Mouse (Mus musculus): ENCODE data around the gene Gm20388. TPM values are rescaled to one million over a fixed set of nuclear protein-coding genes. Genes with fewer than 3 reads are reported as not detected.
A peak's percentile ranks its signal among the peaks of the same experiment; 100 is the strongest.

Gene Gm20388
- polyA plus RNA-seq, 1 experiment from 2014 or later, result not detected

DNA sequence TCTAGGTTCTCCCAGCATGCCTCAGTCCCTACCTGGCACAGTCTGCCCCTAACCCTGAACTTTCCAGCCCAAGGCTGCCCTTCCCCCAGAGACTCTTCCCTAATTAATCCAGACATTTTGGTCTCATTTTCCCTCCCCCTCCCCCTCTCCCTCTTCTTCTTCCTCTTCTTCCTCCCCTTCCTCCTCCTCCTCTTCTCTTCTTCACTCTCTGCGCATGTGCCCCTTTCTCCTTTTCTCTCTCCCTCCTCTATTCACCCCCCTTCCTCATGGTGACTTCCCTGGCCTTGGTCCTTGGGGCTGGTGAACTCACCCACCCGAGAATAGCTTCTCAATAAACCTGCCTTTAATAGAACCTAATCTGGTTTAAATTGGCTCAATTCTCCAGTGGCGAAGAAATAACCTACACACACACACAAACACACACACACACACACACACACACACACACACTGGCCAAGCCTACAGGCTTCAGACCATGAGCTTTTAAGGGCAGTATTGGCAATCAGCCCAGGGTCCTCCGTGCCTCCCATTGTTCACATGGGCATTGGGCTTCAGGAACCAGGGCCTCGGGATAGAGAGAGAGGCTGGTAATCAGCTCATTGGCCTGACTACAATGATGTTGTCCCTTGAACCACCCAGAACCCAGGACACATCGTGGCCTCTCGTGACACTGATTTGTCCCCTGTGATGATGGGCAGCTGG lies 432.4 kb downstream of the Gm20388 start:
- H3K4me1 ChIP-seq (ENCODE audit: control insufficient read depth, insufficient read depth, low read length), result peaks cover 55% of the 10 kb centered on the region

DNA sequence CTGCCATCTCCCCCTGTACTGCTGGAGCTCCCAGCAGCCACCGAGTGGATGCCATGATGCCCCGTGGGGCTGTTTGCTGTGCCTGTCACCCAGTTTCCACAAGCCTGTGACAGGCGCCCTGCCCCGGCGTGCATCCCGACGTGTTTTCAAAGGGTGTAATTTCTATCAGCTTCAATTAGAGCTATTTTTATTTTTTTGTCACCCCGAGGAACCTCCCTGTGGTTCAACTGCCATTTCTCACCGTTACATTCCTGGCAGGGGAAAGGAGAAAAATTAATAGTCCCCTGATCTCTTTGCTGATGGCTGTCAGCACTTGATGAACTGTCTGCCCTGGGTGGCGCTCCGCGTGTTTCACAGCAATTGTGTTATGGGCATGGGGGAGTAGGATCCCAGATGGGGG lies 432.9 kb downstream of the Gm20388 start:
- Histone ChIP-seq H3K4me2 (replicated peaks; ENCODE audit: low read depth, low read length) (no peak overlapping the region), H3K9ac (ENCODE audit: low read depth, low read length) (no peak overlapping the region), H3K36me3 (ENCODE audit: control insufficient read depth, insufficient read depth, low read length) (no peaks in the 10 kb centered on the region), H3K27ac (ENCODE audit: low read depth, low read length) (no peak overlapping the region), H3K9me3 (ENCODE audit: control insufficient read depth, low read length) (no peaks in the 10 kb centered on the region), H3K4me3 (ENCODE audit: low read length) (no peak overlapping the region), H3K4me1 (ENCODE audit: control insufficient read depth, insufficient read depth, low read length) (peaks cover 61% of the 10 kb centered on the region), H3K27me3 (ENCODE audit: control insufficient read depth, insufficient read depth, low read length) (no peaks in the 10 kb centered on the region)
- no peak for ATAC-seq (ENCODE audit: low FRiP score, low TSS enrichment)
- WGBS, result 70% methylated on average over 12 of the region's 12 CpGs

More for the DNA sequence above, 432.4 kb downstream of the Gm20388 start:
- Histone ChIP-seq H3K9ac (ENCODE audit: low read depth, low read length) (no peak overlapping the region), H3K9me3 (ENCODE audit: control insufficient read depth, low read length) (no peaks in the 10 kb centered on the region), H3K36me3 (ENCODE audit: control insufficient read depth, insufficient read depth, low read length) (no peaks in the 10 kb centered on the region), H3K27ac (ENCODE audit: low read depth, low read length) (no peak overlapping the region), H3K4me2 (replicated peaks; ENCODE audit: low read depth, low read length) (no peak overlapping the region), H3K27me3 (ENCODE audit: control insufficient read depth, insufficient read depth, low read length) (no peaks in the 10 kb centered on the region), H3K4me3 (ENCODE audit: low read length) (no peak overlapping the region)
- no peak for ATAC-seq (ENCODE audit: low FRiP score, low TSS enrichment)
- 73% methylated on average over 7 of the region's 7 CpGs for WGBS

DNA sequence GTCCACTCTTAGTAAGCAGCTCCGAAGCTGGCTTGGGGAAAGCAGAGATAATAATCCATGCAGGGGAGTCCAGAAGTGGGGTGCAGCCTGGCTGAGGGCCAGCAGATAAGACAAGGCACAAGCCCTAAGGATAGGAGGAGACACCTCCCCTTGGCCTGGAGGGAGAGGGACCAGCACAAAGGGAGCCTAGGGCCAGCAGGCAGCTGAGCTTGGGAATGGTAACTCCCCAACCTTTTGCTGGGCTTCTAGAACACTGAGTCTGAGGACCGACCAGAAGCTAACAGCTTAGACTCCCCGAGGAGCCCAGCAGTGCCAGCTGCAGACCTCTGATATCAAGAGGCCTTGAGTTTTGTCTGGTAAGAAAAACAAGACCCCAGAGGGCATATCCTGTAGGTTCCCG lies 433.5 kb downstream of the Gm20388 start:
- Histone ChIP-seq H3K4me1 (ENCODE audit: control insufficient read depth, insufficient read depth, low read length) (peaks cover 66% of the 10 kb centered on the region), H3K4me3 (ENCODE audit: low read length) (no peak overlapping the region), H3K36me3 (ENCODE audit: control insufficient read depth, insufficient read depth, low read length) (no peaks in the 10 kb centered on the region), H3K27ac (ENCODE audit: low read depth, low read length) (peak overlapping the region; percentile 51), H3K9me3 (ENCODE audit: control insufficient read depth, low read length) (no peaks in the 10 kb centered on the region), H3K4me2 (replicated peaks; ENCODE audit: low read depth, low read length) (no peak overlapping the region; the same call in 1 of the 2 replicates), H3K27me3 (ENCODE audit: control insufficient read depth, insufficient read depth, low read length) (no peaks in the 10 kb centered on the region), H3K9ac (ENCODE audit: low read depth, low read length) (no peak overlapping the region)
- 26% methylated on average over 4 of the region's 4 CpGs for WGBS
- ATAC-seq (ENCODE audit: low FRiP score, low TSS enrichment), result no peak

DNA sequence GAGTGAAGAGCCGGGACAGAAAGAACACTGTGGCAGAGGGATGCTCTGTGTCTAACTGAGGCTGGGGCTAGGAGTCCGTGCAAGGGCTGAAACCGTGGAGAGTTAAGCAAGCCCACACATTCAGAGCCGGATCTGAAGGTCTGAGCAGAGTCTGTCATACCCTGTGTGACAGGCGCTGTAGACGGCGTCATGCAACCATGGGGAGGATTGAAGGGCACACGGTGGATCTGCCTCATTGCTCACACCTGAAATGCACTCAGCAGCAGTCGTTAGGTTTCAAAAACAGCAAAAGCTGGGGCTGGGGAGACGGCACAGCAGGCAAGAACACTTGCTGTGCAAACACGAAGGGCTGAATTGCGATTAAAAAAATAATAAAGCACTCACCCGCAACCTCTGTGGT lies 433.9 kb downstream of the Gm20388 start:
- no peaks in the 10 kb centered on the region for H3K27me3 ChIP-seq (ENCODE audit: control insufficient read depth, insufficient read depth, low read length)
- no peak overlapping the region for H3K9ac ChIP-seq (ENCODE audit: low read depth, low read length)
- H3K27ac ChIP-seq (ENCODE audit: low read depth, low read length), result peak overlapping the region; percentile 51
- H3K4me3 ChIP-seq (ENCODE audit: low read length), result no peak overlapping the region
- no peak for ATAC-seq (ENCODE audit: low FRiP score, low TSS enrichment)
- 17% methylated on average over 13 of the region's 13 CpGs for WGBS
- no peaks in the 10 kb centered on the region for H3K36me3 ChIP-seq (ENCODE audit: control insufficient read depth, insufficient read depth, low read length)
- no peaks in the 10 kb centered on the region for H3K9me3 ChIP-seq (ENCODE audit: control insufficient read depth, low read length)
- H3K4me2 ChIP-seq (replicated peaks; ENCODE audit: low read depth, low read length), result no peak overlapping the region
- H3K4me1 ChIP-seq (ENCODE audit: control insufficient read depth, insufficient read depth, low read length), result peaks cover 68% of the 10 kb centered on the region

DNA sequence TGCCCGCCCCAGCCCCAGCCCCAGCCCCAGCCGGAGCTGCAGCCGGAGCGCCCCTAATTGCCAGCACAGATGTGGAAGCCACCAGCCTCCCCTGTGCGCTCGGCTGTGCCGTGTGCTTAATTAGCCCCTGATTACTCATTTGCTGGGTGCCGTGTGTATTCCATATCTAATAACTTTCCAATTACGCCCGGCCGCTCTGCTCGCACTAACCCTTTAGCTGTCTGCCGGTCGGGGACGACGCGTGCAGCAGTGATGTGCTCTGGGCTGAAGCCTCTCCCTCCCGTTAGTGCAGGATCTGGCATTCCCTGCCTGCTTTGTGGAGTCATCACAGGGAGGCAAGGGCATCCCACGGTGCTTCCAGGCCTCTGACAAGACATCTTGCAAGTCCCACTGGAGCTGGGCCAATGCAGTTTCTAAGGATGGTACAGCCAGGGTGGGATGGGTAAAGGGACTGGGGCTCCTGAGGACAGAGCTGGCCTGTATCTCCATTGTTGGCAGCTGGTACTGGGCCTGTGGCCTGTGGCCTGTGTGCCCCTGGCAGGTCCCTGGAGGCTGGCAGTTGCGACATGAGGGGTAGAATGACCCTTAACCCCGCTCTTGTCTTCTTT lies 437.2 kb downstream of the Gm20388 start:
- no peak overlapping the region for H3K4me2 ChIP-seq (replicated peaks; ENCODE audit: low read depth, low read length)
- H3K9me3 ChIP-seq (ENCODE audit: control insufficient read depth, low read length), result no peaks in the 10 kb centered on the region
- WGBS, result 58% methylated on average over 21 of the region's 21 CpGs
- no peaks in the 10 kb centered on the region for H3K27me3 ChIP-seq (ENCODE audit: control insufficient read depth, insufficient read depth, low read length)
- no peak overlapping the region for H3K4me3 ChIP-seq (ENCODE audit: low read length)
- H3K27ac ChIP-seq (ENCODE audit: low read depth, low read length), result no peak overlapping the region
- H3K9ac ChIP-seq (ENCODE audit: low read depth, low read length), result no peak overlapping the region
- no peaks in the 10 kb centered on the region for H3K36me3 ChIP-seq (ENCODE audit: control insufficient read depth, insufficient read depth, low read length)
- no peak for ATAC-seq (ENCODE audit: low FRiP score, low TSS enrichment)
- peaks cover 83% of the 10 kb centered on the region for H3K4me1 ChIP-seq (ENCODE audit: control insufficient read depth, insufficient read depth, low read length)

DNA sequence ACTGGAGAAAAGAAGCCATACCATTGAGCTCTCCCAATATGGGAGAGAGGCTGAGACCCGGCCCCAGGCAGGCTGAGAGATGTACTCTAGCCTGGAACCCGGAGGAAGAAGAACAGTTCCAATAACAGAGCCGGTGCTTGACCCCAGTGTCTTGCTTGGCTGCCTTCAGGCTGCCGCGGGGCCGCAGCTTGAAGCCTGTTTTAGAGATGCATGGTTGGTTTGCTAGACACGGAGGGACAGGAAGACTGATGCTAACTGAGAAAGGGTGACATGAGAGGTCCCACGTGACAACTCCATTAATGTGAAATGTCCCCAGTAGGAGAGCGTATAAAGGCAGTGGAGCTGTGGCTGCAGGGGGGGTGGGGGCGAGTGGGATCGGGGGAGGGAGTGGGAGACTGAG lies 438.3 kb downstream of the Gm20388 start:
- H3K27me3 ChIP-seq (ENCODE audit: control insufficient read depth, insufficient read depth, low read length), result no peaks in the 10 kb centered on the region
- peak; percentile 8; the same call in 1 of the 2 replicates for ATAC-seq (ENCODE audit: low FRiP score, low TSS enrichment)
- H3K36me3 ChIP-seq (ENCODE audit: control insufficient read depth, insufficient read depth, low read length), result no peaks in the 10 kb centered on the region
- H3K27ac ChIP-seq (ENCODE audit: low read depth, low read length), result no peak overlapping the region
- WGBS, result 7% methylated on average over 11 of the region's 11 CpGs
- peaks cover 84% of the 10 kb centered on the region for H3K4me1 ChIP-seq (ENCODE audit: control insufficient read depth, insufficient read depth, low read length)
- H3K9me3 ChIP-seq (ENCODE audit: control insufficient read depth, low read length), result no peaks in the 10 kb centered on the region
- no peak overlapping the region for H3K9ac ChIP-seq (ENCODE audit: low read depth, low read length)
- H3K4me2 ChIP-seq (replicated peaks; ENCODE audit: low read depth, low read length), result no peak overlapping the region
- no peak overlapping the region for H3K4me3 ChIP-seq (ENCODE audit: low read length)

DNA sequence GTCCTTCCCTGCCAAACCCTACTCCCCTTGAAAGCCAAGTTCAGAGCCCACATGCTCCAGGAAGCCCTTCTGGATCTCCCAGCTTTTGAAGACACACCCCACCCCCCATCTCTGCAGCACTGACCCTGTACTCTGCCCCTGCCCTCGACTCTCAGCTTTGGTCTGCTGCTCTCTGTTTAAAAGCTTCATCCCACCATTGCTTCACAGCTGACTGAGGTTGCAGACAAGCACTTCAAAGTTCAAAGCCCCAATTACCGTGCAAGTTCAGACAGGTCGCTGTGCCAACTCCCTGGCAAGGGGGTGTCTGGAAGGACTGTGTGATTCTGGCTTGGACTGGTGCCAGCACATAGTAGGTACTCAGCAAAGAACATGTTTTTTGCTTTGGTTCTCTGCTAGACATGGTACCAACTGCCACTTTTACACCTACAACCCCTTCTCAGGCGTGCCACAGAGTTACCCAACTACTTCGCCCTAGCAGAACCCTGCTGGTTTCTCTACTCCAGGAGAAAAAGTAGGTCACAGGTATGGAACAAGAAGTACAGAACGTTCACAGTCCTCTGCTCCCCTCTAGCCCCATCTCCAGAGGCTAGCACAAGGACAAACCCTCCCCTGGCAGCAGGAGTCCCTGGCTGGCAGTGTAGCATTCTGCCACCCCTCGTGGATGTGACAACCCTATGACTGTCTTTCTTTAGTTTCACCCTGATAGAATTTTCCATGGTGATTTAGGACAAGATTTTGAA lies 440.9 kb downstream of the Gm20388 start:
- 0 out of 2 replicates have a peak overlapping the region, but pooled peaks have one; percentile 5 for H3K4me2 ChIP-seq (replicated peaks; ENCODE audit: low read depth, low read length)
- no peaks in the 10 kb centered on the region for H3K27me3 ChIP-seq (ENCODE audit: control insufficient read depth, insufficient read depth, low read length)
- H3K9ac ChIP-seq (ENCODE audit: low read depth, low read length), result no peak overlapping the region
- H3K36me3 ChIP-seq (ENCODE audit: control insufficient read depth, insufficient read depth, low read length), result peaks cover 3% of the 10 kb centered on the region; the same call in 1 of the 2 replicates
- 27% methylated on average over 7 of the region's 7 CpGs for WGBS
- H3K4me1 ChIP-seq (ENCODE audit: control insufficient read depth, insufficient read depth, low read length), result peaks cover 72% of the 10 kb centered on the region
- ATAC-seq (ENCODE audit: low FRiP score, low TSS enrichment), result no peak
- peak overlapping the region; percentile 59; the same call in 1 of the 2 replicates for H3K27ac ChIP-seq (ENCODE audit: low read depth, low read length)
- H3K9me3 ChIP-seq (ENCODE audit: control insufficient read depth, low read length), result no peaks in the 10 kb centered on the region
- H3K4me3 ChIP-seq (ENCODE audit: low read length), result no peak overlapping the region

DNA sequence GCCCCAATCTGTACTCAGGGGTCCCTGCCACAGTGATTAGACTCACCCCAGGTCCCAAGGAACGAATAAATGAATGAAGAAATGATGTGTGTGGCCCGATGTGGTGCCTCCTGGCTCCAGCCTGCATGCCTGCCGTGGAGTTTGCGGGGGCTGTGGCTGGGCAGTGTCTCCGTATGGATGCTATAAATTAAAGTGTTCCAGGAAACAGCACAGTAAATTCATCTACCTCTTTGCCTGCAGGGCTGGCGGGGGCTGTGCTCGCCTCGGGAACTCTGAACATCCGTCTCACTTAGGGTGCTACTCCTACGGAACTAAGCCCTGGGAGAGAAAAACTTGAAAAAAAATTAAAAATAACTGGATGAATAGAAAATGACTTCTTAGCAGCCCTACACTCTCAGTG lies 441.5 kb downstream of the Gm20388 start:
- Histone ChIP-seq H3K27ac (ENCODE audit: low read depth, low read length) (peak overlapping the region; percentile 59; the same call in 1 of the 2 replicates), H3K4me1 (ENCODE audit: control insufficient read depth, insufficient read depth, low read length) (peaks cover 66% of the 10 kb centered on the region), H3K9me3 (ENCODE audit: control insufficient read depth, low read length) (no peaks in the 10 kb centered on the region), H3K36me3 (ENCODE audit: control insufficient read depth, insufficient read depth, low read length) (peaks cover 3% of the 10 kb centered on the region; the same call in 1 of the 2 replicates), H3K4me3 (ENCODE audit: low read length) (no peak overlapping the region), H3K27me3 (ENCODE audit: control insufficient read depth, insufficient read depth, low read length) (no peaks in the 10 kb centered on the region), H3K4me2 (replicated peaks; ENCODE audit: low read depth, low read length) (peak overlapping the region; percentile 5; the same call in 1 of the 2 replicates), H3K9ac (ENCODE audit: low read depth, low read length) (no peak overlapping the region)
- ATAC-seq (ENCODE audit: low FRiP score, low TSS enrichment), result no peak; the same call in 1 of the 2 replicates
- WGBS, result 8% methylated on average over 10 of the region's 10 CpGs
